Mouse (Mus musculus) 3T3-L1 (cell line): ENCODE results near the gene Cth.

Source experiments
- DNase-seq: peaks from one replicate; pipeline ENCODE4 v3.0.0-alpha.2; 2015; ENCODE audit warnings: low read depth, low spot score

Gene Cth

GRCm38 (mm10) chr3:157910262-157910661 is 14.6 kb downstream of the Cth start:
- no peak for DNase-seq

- no peak for DNase-seq
Measured at GRCm38 (mm10) chr3:157908166-157908565, 16.7 kb downstream of the Cth start.

DNA sequence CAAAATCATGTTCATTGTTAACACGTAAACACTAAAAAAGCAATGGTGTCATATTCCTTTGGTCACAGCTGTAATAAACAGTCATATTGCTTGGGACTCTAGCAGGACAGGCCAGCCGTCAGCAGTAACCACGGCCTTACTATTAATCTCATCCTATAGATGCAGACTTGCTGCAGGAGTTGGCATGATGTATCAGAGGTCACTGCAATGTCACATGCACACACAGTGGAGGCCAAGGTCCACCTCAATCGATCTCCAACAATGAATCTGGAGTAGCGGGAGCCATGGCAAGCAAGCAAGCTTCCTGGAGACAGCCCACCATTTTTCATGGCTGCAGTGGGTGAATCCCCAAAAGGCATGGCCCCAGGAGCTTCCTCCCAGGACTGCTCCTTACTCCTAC is 23.2 kb downstream of the Cth start:
- no peak for DNase-seq

- no peak for DNase-seq
Measured at GRCm38 (mm10) chr3:157899986-157900385, 24.9 kb downstream of the Cth start.

DNA sequence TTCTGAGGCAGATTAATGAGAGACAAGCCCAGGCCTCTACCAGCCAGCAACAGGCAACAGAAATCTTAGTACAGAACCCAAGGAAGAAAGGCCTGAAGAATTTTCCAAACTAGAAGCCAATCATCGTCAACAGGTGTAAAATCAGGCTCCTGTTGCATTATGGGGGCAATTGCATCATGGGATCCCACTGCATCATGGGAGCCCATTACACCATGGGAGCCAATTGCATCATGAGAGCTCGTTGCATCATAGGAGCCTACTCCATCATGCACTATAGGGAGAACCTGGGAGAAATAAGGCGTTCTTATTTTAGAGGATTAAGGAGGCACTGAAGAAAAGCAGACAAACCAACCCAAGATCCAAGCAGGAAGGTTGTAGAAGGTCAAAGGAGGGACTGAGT is 27.2 kb downstream of the Cth start:
- DNase-seq: no peak

DNA sequence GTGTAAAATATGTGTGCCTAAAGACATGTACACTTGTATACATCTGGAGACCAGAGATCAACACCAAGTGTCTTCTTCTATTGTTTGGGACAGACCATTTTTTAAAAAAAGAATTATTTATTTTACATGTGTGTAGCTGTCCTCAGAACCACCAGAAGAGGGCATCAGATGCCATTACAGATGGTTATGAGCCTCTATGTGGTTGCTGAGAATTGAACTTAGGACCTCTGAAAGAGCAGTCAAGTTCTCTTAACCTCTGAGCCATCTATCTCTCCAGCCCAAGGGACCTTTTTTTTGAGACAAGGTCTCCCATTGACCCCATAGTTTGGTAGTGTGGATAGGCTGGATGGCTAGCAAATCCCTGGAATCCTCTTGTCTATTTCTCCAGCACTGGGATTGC is 33.1 kb downstream of the Cth start:
- DNase-seq: no peak

- DNase-seq: peak; percentile 81
Measured at GRCm38 (mm10) chr3:157884081-157884643, 40.7 kb downstream of the Cth start.

- DNase-seq: no peak
Measured at GRCm38 (mm10) chr3:157883085-157883484, 41.8 kb downstream of the Cth start.

- DNase-seq: no peak
Measured at GRCm38 (mm10) chr3:157881992-157882391, 42.9 kb downstream of the Cth start.

DNA sequence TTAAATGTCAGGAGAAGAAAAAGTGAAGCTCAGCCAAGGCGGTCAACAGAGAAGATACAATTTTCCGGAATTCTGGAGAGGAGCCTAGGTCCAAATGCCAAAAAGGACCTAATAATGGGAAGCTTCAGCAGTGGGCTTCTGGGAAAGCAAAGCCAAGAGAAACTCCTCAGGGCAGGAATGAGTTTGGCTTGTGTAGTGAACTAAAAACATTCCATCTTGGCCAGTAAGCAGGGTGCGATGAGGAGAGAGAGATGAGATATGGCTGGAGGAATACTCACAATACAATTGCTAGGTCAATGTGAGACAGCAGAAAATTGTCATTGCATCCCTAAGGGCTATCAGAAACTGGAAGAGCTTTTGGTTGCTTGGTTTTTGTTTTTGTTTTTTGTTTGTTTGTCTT is 43.9 kb downstream of the Cth start:
- DNase-seq: no peak

- DNase-seq: no peak
Measured at GRCm38 (mm10) chr3:157877847-157878246, 47.0 kb downstream of the Cth start.

DNA sequence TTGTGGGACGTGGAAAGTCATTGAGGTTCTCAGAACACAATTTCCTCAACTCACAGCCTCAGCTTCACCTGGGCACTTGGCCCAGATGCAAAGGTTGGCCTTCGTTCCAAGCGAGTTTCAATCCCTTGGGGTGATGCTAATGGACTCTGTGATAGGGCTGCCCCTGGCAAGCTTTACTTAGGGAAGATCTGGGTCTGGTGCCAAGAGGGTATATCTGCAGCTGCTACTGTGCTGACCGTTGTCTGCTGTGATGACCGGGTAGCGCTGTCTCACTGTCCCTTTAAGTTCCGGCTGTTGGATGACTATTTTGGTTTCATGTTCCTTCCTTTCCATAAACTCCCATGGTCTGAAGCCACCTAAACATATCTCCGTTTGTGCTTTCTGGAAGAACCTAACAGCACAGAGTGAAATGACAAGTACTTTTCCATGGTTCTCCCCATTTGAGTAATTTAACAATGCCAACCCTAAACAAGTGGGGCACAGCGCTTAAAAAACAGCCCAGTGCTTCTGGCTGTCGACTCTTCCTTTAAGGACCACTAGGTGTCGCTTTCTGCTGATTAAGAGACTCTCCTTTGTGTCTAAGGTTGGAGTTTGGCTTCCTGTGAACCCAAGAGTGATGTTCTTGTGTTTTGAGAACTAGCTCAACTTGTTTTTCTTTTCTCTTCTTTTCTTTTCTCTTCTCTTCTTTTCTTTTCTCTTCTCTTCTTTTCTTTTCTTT is 48.3 kb downstream of the Cth start:
- DNase-seq: peak; percentile 89

DNA sequence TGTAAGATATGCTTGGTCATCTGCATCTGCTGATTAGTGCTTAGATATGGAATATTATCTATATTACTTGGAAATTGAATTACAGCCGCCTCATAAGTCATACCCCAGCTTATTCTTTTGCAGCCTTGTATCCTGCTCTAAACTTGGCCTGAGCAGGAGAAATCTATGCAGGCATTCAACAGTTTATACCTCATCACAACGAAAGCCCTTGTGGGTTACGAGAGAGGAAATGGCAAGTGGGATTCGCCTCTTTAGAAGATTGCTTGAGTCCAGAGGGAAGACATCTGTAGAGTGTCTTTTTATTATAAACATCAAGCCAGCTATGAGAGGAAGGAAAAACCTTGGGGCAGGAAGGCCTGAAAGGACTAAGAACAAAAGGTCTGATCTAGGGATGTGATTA is 52.0 kb downstream of the Cth start:
- DNase-seq: no peak

DNA sequence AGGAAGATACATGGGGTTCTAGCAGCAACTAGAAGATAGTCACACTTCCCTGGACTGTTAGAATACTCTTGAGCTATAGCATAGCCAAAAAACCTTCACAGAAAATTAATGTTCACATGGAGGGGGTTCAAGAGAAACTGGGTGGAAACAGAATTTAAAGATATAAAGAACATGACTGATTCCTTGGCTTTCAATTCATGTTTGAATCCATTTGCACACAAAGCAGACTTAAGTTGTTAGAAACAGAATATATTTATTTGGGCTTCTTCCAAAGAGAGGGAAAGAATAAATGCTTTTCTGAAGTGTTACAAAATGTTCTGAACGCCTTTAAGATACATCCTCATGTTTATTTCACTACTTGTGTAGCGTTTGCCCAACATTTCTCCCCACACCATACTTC is 57.0 kb downstream of the Cth start:
- DNase-seq: no peak

DNA sequence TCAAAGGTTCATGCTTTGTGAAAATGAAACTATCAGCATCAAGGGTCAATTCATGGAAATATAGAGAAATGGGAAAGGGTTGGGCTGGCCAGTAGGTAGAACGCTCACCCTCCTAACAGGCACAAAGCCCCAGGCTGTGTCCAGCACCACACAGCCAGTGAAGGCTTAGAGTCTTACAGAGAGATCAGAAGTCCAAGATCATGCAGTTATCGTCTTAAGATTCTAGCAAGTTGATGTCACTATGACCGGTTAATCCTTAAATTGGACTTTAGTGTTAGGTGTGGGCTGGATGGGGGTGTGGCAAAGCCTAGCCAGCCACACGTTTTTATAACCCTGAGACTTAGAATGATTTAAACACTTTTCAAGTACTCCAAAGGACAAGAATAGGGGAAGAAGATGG is 58.6 kb downstream of the Cth start:
- DNase-seq: no peak

DNA sequence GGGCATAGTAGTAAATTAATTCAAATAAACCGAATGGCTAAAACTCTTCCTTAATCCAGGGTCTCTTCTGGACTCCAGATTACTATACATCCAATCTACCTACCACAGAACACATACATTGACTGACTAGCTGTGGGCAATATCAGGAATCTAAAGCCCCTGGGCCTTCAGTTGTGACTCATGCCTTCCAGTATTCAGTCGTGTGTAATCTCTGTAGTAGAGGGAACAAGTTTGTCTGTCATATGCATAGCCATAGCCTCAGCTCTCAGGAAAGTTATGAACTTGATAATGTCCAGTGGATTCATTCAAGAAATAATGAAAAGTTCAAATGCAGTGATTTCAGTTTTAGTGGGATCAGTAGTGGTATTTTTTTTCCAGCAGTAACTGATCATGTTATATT is 59.0 kb downstream of the Cth start:
- DNase-seq: no peak

DNA sequence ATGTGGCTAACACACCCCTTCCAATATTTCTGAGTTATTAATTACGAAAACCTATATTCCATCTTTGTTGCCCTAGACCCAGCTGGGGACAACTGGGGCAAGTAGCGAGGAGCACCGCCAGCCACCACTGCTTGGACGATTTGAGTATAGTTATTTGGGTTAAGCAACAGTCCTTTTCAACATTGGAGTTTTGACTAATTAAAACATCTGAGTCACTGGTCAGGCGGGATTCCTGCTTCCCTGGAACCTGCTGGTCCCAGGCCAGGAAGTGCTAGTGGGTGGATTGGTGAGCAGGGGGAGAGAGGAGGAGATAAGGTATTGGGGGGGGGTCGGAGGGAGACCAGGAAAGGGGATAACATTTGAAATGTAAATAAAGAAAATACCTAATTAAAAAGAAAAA is 59.4 kb downstream of the Cth start:
- no peak for DNase-seq

- DNase-seq: no peak
Measured at GRCm38 (mm10) chr3:157852806-157853205, 72.1 kb downstream of the Cth start.

DNA sequence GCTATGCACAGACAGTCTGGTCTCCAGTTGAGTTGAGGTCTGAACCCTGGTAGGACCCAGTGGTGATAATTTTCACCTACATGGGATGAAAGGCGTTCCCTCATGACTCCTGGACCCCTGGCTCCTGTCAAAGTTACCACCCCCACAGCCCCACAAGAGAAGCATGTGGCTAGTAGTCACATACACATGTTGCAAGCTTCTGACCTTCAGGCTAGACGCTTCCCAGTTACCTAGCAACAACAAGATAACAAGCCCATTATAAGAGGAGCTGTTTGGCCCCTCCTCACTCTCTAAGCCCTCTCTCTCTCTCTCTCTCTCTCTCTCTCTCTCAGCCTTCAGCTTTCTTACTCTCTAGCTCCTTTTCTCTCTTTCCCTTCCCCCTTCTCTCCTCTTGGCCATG is 76.4 kb downstream of the Cth start:
- DNase-seq: no peak

GRCm38 (mm10) chr3:157847338-157848284 is 77.3 kb downstream of the Cth start:
- no peak for DNase-seq
